Mouse (Mus musculus) naive thymus-derived CD4-positive, alpha-beta T cell, adult 2 months (primary cell): Measurements from ENCODE around the gene Olfr328.
"Not testable (repeated sequence)": the region's sequence is repeated elsewhere in the genome, so short reads cannot be mapped to it uniquely, and the experiment has no call there.

ENCODE experiments used
- DNase-seq: peaks from one replicate; pipeline ENCODE4 v3.0.0-alpha.2; 2011; ENCODE audit warnings: low read depth

The Olfr328 gene

DNA sequence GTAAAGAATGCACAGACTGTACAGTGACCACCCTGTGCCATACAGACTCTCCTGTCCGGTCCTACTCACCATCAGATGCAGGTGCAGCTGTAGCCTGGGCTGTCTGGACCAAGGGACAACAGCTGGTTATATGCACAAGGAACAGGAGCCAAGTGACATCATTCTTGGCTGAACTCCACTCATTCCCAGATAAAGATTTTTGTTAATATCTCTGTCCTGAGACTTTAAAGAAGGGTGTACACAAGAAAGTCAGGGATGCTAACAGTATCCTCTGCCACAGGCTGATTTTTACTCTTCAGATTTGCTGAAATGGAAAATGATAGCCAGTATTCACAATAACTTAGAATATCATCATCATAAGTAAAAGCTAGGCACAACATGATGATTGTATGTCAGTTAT lies at the start of gene Olfr328:
Gene Olfr328 (minus strand): TSS at position 101 of the 400 bp plus-strand sequence.
- DNase-seq, result no peak

DNA sequence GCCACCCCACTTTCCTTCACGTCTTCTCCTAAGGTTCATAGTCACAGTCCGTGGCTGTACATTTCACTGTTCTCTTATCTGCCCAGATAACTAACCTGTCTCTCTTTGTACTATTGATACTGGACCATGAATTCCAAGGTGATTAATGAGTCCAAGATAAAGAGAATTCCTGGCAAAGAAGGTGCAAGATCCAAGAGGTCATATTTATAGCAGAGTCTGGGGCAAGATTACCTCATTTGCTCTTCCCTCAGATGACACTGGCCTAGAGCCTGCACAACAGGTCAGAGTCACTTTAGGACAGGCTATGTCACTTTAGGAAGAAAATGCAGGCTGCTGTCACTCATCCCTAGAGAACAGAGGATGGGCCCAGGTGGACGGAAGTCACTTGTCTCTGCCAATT lies 49.8 kb upstream of the Olfr328 start:
- no peak for DNase-seq

DNA sequence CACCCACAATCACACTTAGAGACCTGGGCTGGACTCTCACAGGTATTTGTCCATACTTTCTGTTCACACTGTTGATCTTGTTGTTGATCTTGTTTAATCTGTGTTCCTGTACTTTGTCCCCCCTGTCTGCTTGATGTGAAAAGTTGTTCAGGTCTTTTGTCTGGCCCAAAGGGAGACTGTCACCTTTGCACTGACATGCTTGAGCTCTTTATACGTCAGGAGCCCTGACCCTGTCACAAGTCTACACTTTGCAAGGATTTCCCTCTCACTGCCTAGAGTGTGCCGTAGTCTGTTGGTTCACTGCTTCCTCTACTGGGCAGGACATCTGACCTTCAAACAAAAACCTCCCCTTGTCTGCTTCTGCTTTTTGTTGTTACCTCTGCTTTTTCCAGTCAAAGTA lies 49.3 kb upstream of the Olfr328 start:
- DNase-seq, result no peak

GRCm38 (mm10) chr11:58602800-58603560 lies 47.5 kb upstream of the Olfr328 start:
- no peak for DNase-seq

DNA sequence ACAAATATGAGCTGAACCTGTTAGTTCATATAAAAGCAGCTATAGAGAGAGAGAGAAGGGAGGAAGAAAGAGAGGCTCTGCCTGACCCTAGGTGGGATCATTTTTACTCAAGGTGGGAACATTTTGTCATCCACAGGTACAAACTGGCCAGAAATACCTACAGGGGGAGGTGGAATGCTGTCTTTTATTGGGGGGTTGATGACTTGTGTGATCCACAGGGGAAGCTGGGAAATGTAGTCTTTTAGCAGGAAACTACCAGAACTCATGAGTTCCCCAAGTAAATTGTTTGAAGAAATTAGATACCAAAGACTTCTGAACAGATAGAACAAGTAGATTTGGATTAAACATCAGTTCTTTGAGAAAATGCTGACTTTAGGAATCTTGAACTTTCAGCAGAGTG lies 46.6 kb upstream of the Olfr328 start:
- DNase-seq, result no peak

DNA sequence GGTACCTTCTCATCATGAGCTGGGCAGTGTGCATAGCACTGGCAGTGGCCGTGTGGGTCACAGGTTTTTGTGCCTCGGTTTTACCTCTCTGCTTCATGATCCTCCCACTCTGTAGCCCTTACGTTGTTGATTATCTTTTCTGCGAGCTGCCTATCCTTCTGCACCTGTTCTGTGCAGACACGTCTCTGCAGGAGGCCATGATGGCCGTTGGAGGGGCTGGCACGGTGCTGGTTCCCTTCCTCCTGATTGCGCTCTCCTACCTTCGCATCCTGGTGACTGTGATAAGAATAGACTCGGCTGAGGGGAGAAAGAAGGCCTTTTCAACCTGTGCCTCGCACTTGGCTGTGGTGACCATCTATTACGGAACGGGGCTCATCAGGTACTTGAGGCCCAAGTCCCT lies 42.4 kb upstream of the Olfr328 start:
- DNase-seq, result no peak

- DNase-seq, result no peak
Observed at GRCm38 (mm10) chr11:58594814-58595213, 39.4 kb upstream of the Olfr328 start, which contains the start of gene Olfr324. Gene Olfr324, plus strand, starts transcription at chr11:58595114.

GRCm38 (mm10) chr11:58588620-58589250 lies 33.3 kb upstream of the Olfr328 start:
- no peak for DNase-seq

GRCm38 (mm10) chr11:58587898-58588348 lies 32.5 kb upstream of the Olfr328 start:
- peak; percentile 4 for DNase-seq

DNA sequence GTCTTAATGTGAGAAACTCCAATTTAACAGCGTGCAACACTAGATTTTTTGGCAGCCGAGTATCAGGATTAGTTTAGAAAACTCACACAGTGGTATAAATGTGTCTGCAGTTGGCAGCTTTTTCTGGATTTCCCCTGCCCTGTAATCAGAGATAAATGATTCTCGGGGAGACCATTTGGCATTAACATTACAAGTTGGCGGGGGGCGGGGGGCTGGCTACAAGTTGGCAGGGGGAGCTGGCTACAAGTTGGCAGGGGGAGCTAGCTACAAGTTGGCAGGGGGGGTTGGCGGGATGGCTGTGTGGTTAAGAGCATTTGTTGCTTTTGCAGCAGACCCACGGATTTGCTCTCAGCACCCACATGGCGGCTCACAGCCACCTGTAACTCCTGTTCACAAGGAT lies 23.2 kb upstream of the Olfr328 start:
- no peak for DNase-seq

- DNase-seq, result no peak
Observed at GRCm38 (mm10) chr11:58577430-58577829, 22.0 kb upstream of the Olfr328 start, which contains the start of gene Olfr325. Gene Olfr325, plus strand, starts transcription at chr11:58577730.

DNA sequence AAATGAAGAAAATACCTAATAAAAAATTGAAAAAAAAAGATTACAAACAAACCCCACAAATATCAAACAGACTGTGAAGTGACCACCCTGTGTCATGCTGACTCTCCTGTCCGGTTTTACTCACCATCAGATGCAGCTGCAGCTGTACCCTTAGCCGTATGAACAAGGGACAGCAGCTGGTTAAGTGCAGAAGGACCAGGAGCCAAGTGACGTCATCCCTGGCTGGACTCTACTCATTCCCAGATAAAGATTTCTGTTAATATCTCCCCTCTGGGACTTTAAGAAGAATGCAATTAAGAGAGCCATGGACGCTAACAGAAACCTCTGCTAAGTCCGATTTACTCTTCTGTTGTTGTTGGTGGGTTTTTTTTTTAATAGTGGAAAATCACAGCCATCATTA lies 15.0 kb upstream of the Olfr328 start, which contains the start of gene Olfr224:
Gene Olfr224 (minus strand): TSS at position 149 of the 400 bp plus-strand sequence.
- DNase-seq, result no peak

- DNase-seq, result no peak
Observed at GRCm38 (mm10) chr11:58546322-58546721, 9.1 kb downstream of the Olfr328 start, which contains the start of gene Olfr329-ps. Gene Olfr329-ps, minus strand, starts transcription at chr11:58546422.

DNA sequence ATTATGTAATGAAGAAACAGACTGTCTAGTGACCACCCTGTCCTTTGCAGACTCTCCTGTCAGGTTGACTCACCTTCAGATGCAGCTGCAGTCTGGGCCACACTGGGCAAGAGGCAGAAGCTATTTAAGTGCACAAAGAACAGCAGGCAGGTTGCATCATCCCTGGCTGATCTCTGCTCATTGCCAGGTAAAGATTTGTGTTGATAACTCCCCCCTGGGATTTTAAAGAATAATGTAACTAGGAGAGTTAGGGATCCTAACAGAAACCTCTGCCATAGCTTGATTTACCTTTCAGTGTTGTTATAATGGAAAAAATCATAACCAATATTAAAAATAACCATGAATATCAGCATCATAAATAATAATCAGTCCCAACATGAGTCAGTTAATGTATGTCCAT lies 20.7 kb downstream of the Olfr328 start, which contains the start of gene Olfr330:
Gene Olfr330 (minus strand): TSS at position 101 of the 400 bp plus-strand sequence.
- not testable (repeated sequence) for DNase-seq

GRCm38 (mm10) chr11:58519756-58520155 lies 35.7 kb downstream of the Olfr328 start:
- DNase-seq, result not testable (repeated sequence)

- DNase-seq, result not testable (repeated sequence)
Observed at GRCm38 (mm10) chr11:58518916-58519315, 36.5 kb downstream of the Olfr328 start.

DNA sequence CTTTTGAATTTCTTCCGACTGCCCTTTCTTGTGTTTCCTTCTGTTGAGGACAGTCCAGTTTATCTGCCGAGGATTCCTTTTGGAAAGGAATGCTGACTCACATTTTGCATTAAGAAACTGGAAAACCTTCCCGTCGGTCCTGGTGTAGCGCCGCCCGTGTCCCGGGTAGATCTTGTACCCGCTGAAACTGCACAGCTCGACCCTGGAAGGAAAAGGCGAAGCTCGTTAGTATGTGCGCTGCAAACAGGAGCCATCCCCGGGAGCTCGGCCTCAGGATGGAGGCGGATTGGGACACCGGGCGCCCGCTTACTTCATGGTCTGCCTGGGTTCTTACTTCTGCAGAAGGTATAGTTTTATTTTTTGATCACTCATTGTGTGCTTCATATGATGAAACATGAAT lies 46.4 kb downstream of the Olfr328 start:
- not testable (repeated sequence) for DNase-seq

GRCm38 (mm10) chr11:58502472-58502871 lies 53.0 kb downstream of the Olfr328 start, which contains the start of gene Olfr331:
Gene Olfr331, minus strand, starts transcription at chr11:58502572.
- DNase-seq, result not testable (repeated sequence)
